Mouse (Mus musculus) layer of hippocampus, adult 2 months (tissue): ENCODE measurements around the gene Abcg5. TPM values are rescaled to one million over a fixed set of nuclear protein-coding genes. Genes with fewer than 3 reads are reported as not detected.

Experiments used
- DNase-seq, 2 experiments: peaks; one replicate each; pipeline ENCODE4 v3.0.0; 2022; ENCODE audit warnings: low spot score in 2 of 2
- H3K27ac ChIP-seq: fragments of 200-600 bp; 2 replicates; pipeline ENCODE4 v1.8.1; 2022
- H3K4me3 ChIP-seq: fragments of 200-600 bp; 2 replicates; pipeline ENCODE4 v1.8.1; 2022; ENCODE audit warnings: mild to moderate bottlenecking
- CTCF ChIP-seq: fragments of 200-600 bp; conservative IDR thresholded peaks from 2 replicates; pipeline ENCODE4 v1.8.1; 2022; ENCODE audit warnings: antibody characterized with exemption, mild to moderate bottlenecking, moderate library complexity
- total RNA-seq, 2 experiments: library from RNA; stranded (reverse); gene quantifications; 2 replicates each; pipeline ENCODE4 v1.2.3; 2021

Gene Abcg5
- total RNA-seq, 2 experiments from 2014 or later, result not detected

DNA sequence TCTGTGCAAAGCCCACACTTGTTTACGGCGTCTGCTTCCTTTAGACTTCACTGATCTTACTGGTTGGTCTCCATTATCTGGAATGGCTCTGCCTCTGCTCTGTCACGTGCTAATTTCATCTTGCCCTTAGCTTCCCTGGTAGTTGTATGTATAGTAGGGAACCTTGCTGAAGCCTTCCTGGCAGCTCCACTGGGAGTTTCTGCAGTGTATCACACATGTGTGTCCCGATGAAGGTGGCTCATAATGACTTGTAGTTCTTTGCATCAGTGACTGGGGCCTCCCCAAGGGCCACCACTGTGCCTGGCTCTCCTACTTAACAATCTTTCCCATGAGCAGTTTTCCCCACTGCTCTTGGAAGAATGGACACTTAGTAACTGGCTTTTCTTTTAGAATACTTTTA, 74.2 kb downstream of the Abcg5 start:
- Histone ChIP-seq H3K4me3 (no peak overlapping the region), H3K27ac (no peak overlapping the region)
- TF ChIP-seq CTCF, result no peak
- DNase-seq, result no peak

Other genes starting within 250 kb of the Abcg5 start
- gene Thada, start 216.8 kb downstream of the Abcg5 start, total RNA-seq, result 10 to 100 TPM; 14.8 to 17.3 TPM
- 1 to 10 TPM; 5.2 to 5.8 TPM for gene Plekhh2, start 171.1 kb downstream of the Abcg5 start, total RNA-seq
- gene Dync2li1, start 56.5 kb downstream of the Abcg5 start, total RNA-seq, result 10 to 100 TPM; 20.5 to 22.5 TPM
- not detected for gene Abcg8, start 6.7 kb downstream of the Abcg5 start, total RNA-seq
- gene Lrpprc, start 107.8 kb upstream of the Abcg5 start, total RNA-seq, result 10 to 100 TPM; 58.0 to 63.2 TPM